Mouse (Mus musculus): ENCODE data around the gene Pde3b. TPM values are rescaled to one million over a fixed set of nuclear protein-coding genes. Genes with fewer than 3 reads are reported as not detected.
"Not testable (repeated sequence)": the region's sequence is repeated elsewhere in the genome, so short reads cannot be mapped to it uniquely, and the experiment has no call there.

Gene Pde3b
- polyA plus RNA-seq, 1 experiment from 2014 or later = 14.3 TPM

- H3K27me3 ChIP-seq (ENCODE audit: control insufficient read depth, insufficient read depth, low read length) = no peaks in the 10 kb centered on the region
- no peaks in the 10 kb centered on the region for H3K9me3 ChIP-seq (replicated peaks; ENCODE audit: control insufficient read depth, low read length)
- 83% methylated on average over 1 of the region's 1 CpGs for WGBS
- no peaks in the 10 kb centered on the region for H3K36me3 ChIP-seq (replicated peaks; ENCODE audit: control insufficient read depth, insufficient read depth, low read depth, low read length)
- no peak overlapping the region for H3K9ac ChIP-seq (replicated peaks; ENCODE audit: low read length)
- no peak overlapping the region for H3K27ac ChIP-seq (replicated peaks; ENCODE audit: low read depth, low read length)
- no peak overlapping the region for H3K4me2 ChIP-seq (ENCODE audit: low read depth, low read length)
- no peak overlapping the region for H3K4me3 ChIP-seq (ENCODE audit: low read depth, low read length)
- no peaks in the 10 kb centered on the region for H3K4me1 ChIP-seq (ENCODE audit: control insufficient read depth, insufficient read depth, low read length)
- DNase-seq (ENCODE audit: low spot score) = no peak
- no peak for ATAC-seq (replicated peaks; ENCODE audit: insufficient number of reproducible peaks, low FRiP score, low TSS enrichment, low read depth)
Measured at GRCm38 (mm10) chr7:114526245-114526644, 111.2 kb downstream of the Pde3b start.

- H3K9ac ChIP-seq (replicated peaks; ENCODE audit: low read length) = no peak overlapping the region
- 96% methylated on average over 1 of the region's 1 CpGs for WGBS
- DNase-seq (ENCODE audit: low spot score) = no peak
Measured at GRCm38 (mm10) chr7:114536179-114536578, 121.1 kb downstream of the Pde3b start.

GRCm38 (mm10) chr7:114562531-114563241 is 147.6 kb downstream of the Pde3b start, which contains the start of gene Cyp2r1:
Gene Cyp2r1 (minus strand): TSS chr7:114562972.
- Histone ChIP-seq H3K27me3 (ENCODE audit: control insufficient read depth, insufficient read depth, low read length) (no peaks in the 10 kb centered on the region), H3K9ac (replicated peaks; ENCODE audit: low read length) (peak within 1 kb of the TSS; percentile 67), H3K4me1 (ENCODE audit: control insufficient read depth, insufficient read depth, low read length) (no peaks in the 10 kb centered on the region), H3K27ac (replicated peaks; ENCODE audit: low read depth, low read length) (peak within 1 kb of the TSS; percentile 72), H3K36me3 (replicated peaks; ENCODE audit: control insufficient read depth, insufficient read depth, low read depth, low read length) (no peaks in the 10 kb centered on the region), H3K4me3 (ENCODE audit: low read depth, low read length) (peak within 1 kb of the TSS; percentile 42), H3K4me2 (ENCODE audit: low read depth, low read length) (peak within 1 kb of the TSS; percentile 76), H3K9me3 (replicated peaks; ENCODE audit: control insufficient read depth, low read length) (no peaks in the 10 kb centered on the region)
- peak; percentile 91 for DNase-seq (ENCODE audit: low spot score)
- peak; percentile 100 for ATAC-seq (replicated peaks; ENCODE audit: insufficient number of reproducible peaks, low FRiP score, low TSS enrichment, low read depth)
- 2% methylated on average over 56 of the region's 56 CpGs for WGBS

More at GRCm38 (mm10) chr7:114536179-114536578, 121.1 kb downstream of the Pde3b start:
- Histone ChIP-seq H3K27me3 (ENCODE audit: control insufficient read depth, insufficient read depth, low read length) (no peaks in the 10 kb centered on the region), H3K36me3 (replicated peaks; ENCODE audit: control insufficient read depth, insufficient read depth, low read depth, low read length) (no peaks in the 10 kb centered on the region), H3K27ac (replicated peaks; ENCODE audit: low read depth, low read length) (no peak overlapping the region), H3K4me1 (ENCODE audit: control insufficient read depth, insufficient read depth, low read length) (no peaks in the 10 kb centered on the region), H3K4me2 (ENCODE audit: low read depth, low read length) (no peak overlapping the region), H3K4me3 (ENCODE audit: low read depth, low read length) (no peak overlapping the region), H3K9me3 (replicated peaks; ENCODE audit: control insufficient read depth, low read length) (no peaks in the 10 kb centered on the region)
- no peak for ATAC-seq (replicated peaks; ENCODE audit: insufficient number of reproducible peaks, low FRiP score, low TSS enrichment, low read depth)

- not testable (repeated sequence) for H3K4me3 ChIP-seq (ENCODE audit: low read depth, low read length); H3K9ac ChIP-seq (replicated peaks; ENCODE audit: low read length); DNase-seq (ENCODE audit: low spot score); H3K36me3 ChIP-seq (replicated peaks; ENCODE audit: control insufficient read depth, insufficient read depth, low read depth, low read length); H3K4me1 ChIP-seq (ENCODE audit: control insufficient read depth, insufficient read depth, low read length); H3K27me3 ChIP-seq (ENCODE audit: control insufficient read depth, insufficient read depth, low read length); H3K4me2 ChIP-seq (ENCODE audit: low read depth, low read length); ATAC-seq (replicated peaks; ENCODE audit: insufficient number of reproducible peaks, low FRiP score, low TSS enrichment, low read depth); H3K9me3 ChIP-seq (replicated peaks; ENCODE audit: control insufficient read depth, low read length); H3K27ac ChIP-seq (replicated peaks; ENCODE audit: low read depth, low read length)
- 97% methylated on average over 4 of the region's 4 CpGs for WGBS
Measured at GRCm38 (mm10) chr7:114573866-114574265, 158.8 kb downstream of the Pde3b start.

- WGBS = 73% methylated on average over 3 of the region's 3 CpGs
- no peak overlapping the region for H3K9ac ChIP-seq (replicated peaks; ENCODE audit: low read length)
Measured at GRCm38 (mm10) chr7:114576931-114577330, 161.8 kb downstream of the Pde3b start.

GRCm38 (mm10) chr7:114577665-114578064 is 162.6 kb downstream of the Pde3b start:
- DNase-seq (ENCODE audit: low spot score) = no peak
- H3K4me3 ChIP-seq (ENCODE audit: low read depth, low read length) = no peak overlapping the region
- no peaks in the 10 kb centered on the region for H3K27me3 ChIP-seq (ENCODE audit: control insufficient read depth, insufficient read depth, low read length)
- no peak overlapping the region for H3K27ac ChIP-seq (replicated peaks; ENCODE audit: low read depth, low read length)
- no peaks in the 10 kb centered on the region for H3K4me1 ChIP-seq (ENCODE audit: control insufficient read depth, insufficient read depth, low read length)
- no peaks in the 10 kb centered on the region for H3K9me3 ChIP-seq (replicated peaks; ENCODE audit: control insufficient read depth, low read length)
- no peak overlapping the region for H3K4me2 ChIP-seq (ENCODE audit: low read depth, low read length)
- H3K36me3 ChIP-seq (replicated peaks; ENCODE audit: control insufficient read depth, insufficient read depth, low read depth, low read length) = no peaks in the 10 kb centered on the region
- no peak for ATAC-seq (replicated peaks; ENCODE audit: insufficient number of reproducible peaks, low FRiP score, low TSS enrichment, low read depth)
- no peak overlapping the region for H3K9ac ChIP-seq (replicated peaks; ENCODE audit: low read length)
- 85% methylated on average over 1 of the region's 1 CpGs for WGBS

More at GRCm38 (mm10) chr7:114576931-114577330, 161.8 kb downstream of the Pde3b start:
- DNase-seq (ENCODE audit: low spot score) (no peak), ATAC-seq (replicated peaks; ENCODE audit: insufficient number of reproducible peaks, low FRiP score, low TSS enrichment, low read depth) (no peak)
- Histone ChIP-seq H3K4me2 (ENCODE audit: low read depth, low read length) (no peak overlapping the region), H3K4me3 (ENCODE audit: low read depth, low read length) (no peak overlapping the region), H3K9me3 (replicated peaks; ENCODE audit: control insufficient read depth, low read length) (no peaks in the 10 kb centered on the region), H3K27me3 (ENCODE audit: control insufficient read depth, insufficient read depth, low read length) (no peaks in the 10 kb centered on the region), H3K4me1 (ENCODE audit: control insufficient read depth, insufficient read depth, low read length) (no peaks in the 10 kb centered on the region), H3K36me3 (replicated peaks; ENCODE audit: control insufficient read depth, insufficient read depth, low read depth, low read length) (no peaks in the 10 kb centered on the region), H3K27ac (replicated peaks; ENCODE audit: low read depth, low read length) (no peak overlapping the region)

- no peak overlapping the region for H3K9ac ChIP-seq (replicated peaks; ENCODE audit: low read length)
- H3K27ac ChIP-seq (replicated peaks; ENCODE audit: low read depth, low read length) = no peak overlapping the region
- no peaks in the 10 kb centered on the region for H3K4me1 ChIP-seq (ENCODE audit: control insufficient read depth, insufficient read depth, low read length)
- H3K36me3 ChIP-seq (replicated peaks; ENCODE audit: control insufficient read depth, insufficient read depth, low read depth, low read length) = no peaks in the 10 kb centered on the region
- H3K4me2 ChIP-seq (ENCODE audit: low read depth, low read length) = no peak overlapping the region
- H3K9me3 ChIP-seq (replicated peaks; ENCODE audit: control insufficient read depth, low read length) = no peaks in the 10 kb centered on the region
- ATAC-seq (replicated peaks; ENCODE audit: insufficient number of reproducible peaks, low FRiP score, low TSS enrichment, low read depth) (no peak), DNase-seq (ENCODE audit: low spot score) (peak; percentile 82)
- no peaks in the 10 kb centered on the region for H3K27me3 ChIP-seq (ENCODE audit: control insufficient read depth, insufficient read depth, low read length)
- H3K4me3 ChIP-seq (ENCODE audit: low read depth, low read length) = no peak overlapping the region
- 6% methylated on average over 4 of the region's 4 CpGs for WGBS
Measured at GRCm38 (mm10) chr7:114580426-114580825, 165.3 kb downstream of the Pde3b start.

- Histone ChIP-seq H3K4me3 (ENCODE audit: low read depth, low read length) (no peak overlapping the region), H3K9me3 (replicated peaks; ENCODE audit: control insufficient read depth, low read length) (no peaks in the 10 kb centered on the region), H3K27ac (replicated peaks; ENCODE audit: low read depth, low read length) (no peak overlapping the region), H3K27me3 (ENCODE audit: control insufficient read depth, insufficient read depth, low read length) (no peaks in the 10 kb centered on the region), H3K4me1 (ENCODE audit: control insufficient read depth, insufficient read depth, low read length) (no peaks in the 10 kb centered on the region), H3K36me3 (replicated peaks; ENCODE audit: control insufficient read depth, insufficient read depth, low read depth, low read length) (no peaks in the 10 kb centered on the region), H3K9ac (replicated peaks; ENCODE audit: low read length) (no peak overlapping the region), H3K4me2 (ENCODE audit: low read depth, low read length) (no peak overlapping the region)
- WGBS = 88% methylated on average over 5 of the region's 5 CpGs
- ATAC-seq (replicated peaks; ENCODE audit: insufficient number of reproducible peaks, low FRiP score, low TSS enrichment, low read depth) (no peak), DNase-seq (ENCODE audit: low spot score) (no peak)
Measured at GRCm38 (mm10) chr7:114581200-114581599, 166.1 kb downstream of the Pde3b start.
